Mouse (Mus musculus) layer of hippocampus, postnatal 14 days (tissue): ENCODE measurements around the gene AC161166.1. TPM values are rescaled to one million over a fixed set of nuclear protein-coding genes. Genes with fewer than 3 reads are reported as not detected.

ENCODE experiments used
- DNase-seq, 2 experiments: peaks; one replicate each; pipeline ENCODE4 v3.0.0; 2021 to 2022; ENCODE audit warnings: low spot score in 2 of 2, mixed read lengths in 1 of 2
- long read RNA-seq, 2 experiments: library from polyadenylated mRNA; stranded (forward); transcript quantifications; one replicate each; pipeline ENCODE4 v2.0.0; 2021
- total RNA-seq, 2 experiments: library from RNA; stranded (reverse); gene quantifications; 2 replicates each; pipeline ENCODE4 v1.2.3; 2021

AC161166.1 gene
- not detected for total RNA-seq
- long read RNA-seq, experiment 1: 0 reads
- long read RNA-seq, experiment 2, partial matches to known transcripts: 0 of 1 reads
- long read RNA-seq, experiment 2, other reads (novel, unspliced or antisense): 0 of 1 reads

- DNase-seq: no peak
Observed at GRCm38 (mm10) chr7:24512355-24512754, at the start of gene AC161166.1. Gene AC161166.1, minus strand, starts transcription at chr7:24512455.

- no peak for DNase-seq
Observed at GRCm38 (mm10) chr7:24561450-24561849, 49.2 kb upstream of the AC161166.1 start.

- DNase-seq: no peak
Observed at GRCm38 (mm10) chr7:24555786-24556185, 43.5 kb upstream of the AC161166.1 start.

- no peak for DNase-seq
Observed at GRCm38 (mm10) chr7:24551985-24552759, 39.9 kb upstream of the AC161166.1 start.

- DNase-seq: no peak
Observed at GRCm38 (mm10) chr7:24547534-24548036, 35.3 kb upstream of the AC161166.1 start.

- DNase-seq: peak; percentile 98 to 100
Observed at GRCm38 (mm10) chr7:24546634-24547389, 34.6 kb upstream of the AC161166.1 start.

- no peak for DNase-seq
Observed at GRCm38 (mm10) chr7:24546068-24546614, 33.9 kb upstream of the AC161166.1 start, which contains the start of the genes Pinlyp and Xrcc1. Gene Pinlyp, minus strand, starts transcription at chr7:24546118. Gene Xrcc1, plus strand, starts transcription at chr7:24546289.

GRCm38 (mm10) chr7:24544506-24544905, 32.3 kb upstream of the AC161166.1 start:
- DNase-seq: no peak

GRCm38 (mm10) chr7:24539686-24540085, 27.4 kb upstream of the AC161166.1 start:
- DNase-seq: no peak

- no peak for DNase-seq
Observed at GRCm38 (mm10) chr7:24538701-24539100, 26.4 kb upstream of the AC161166.1 start.

- DNase-seq: peak; percentile 29 to 67
Observed at GRCm38 (mm10) chr7:24538154-24538553, 25.9 kb upstream of the AC161166.1 start.

GRCm38 (mm10) chr7:24537591-24537990, 25.3 kb upstream of the AC161166.1 start:
- DNase-seq: no peak

GRCm38 (mm10) chr7:24537081-24537480, 24.8 kb upstream of the AC161166.1 start:
- no peak for DNase-seq

- no peak for DNase-seq
Observed at GRCm38 (mm10) chr7:24534301-24534700, 22.0 kb upstream of the AC161166.1 start.

- no peak for DNase-seq
Observed at GRCm38 (mm10) chr7:24533806-24534205, 21.6 kb upstream of the AC161166.1 start.

GRCm38 (mm10) chr7:24533031-24533571, 20.8 kb upstream of the AC161166.1 start:
- DNase-seq: no peak

- peak; percentile 72 to 79 for DNase-seq
Observed at GRCm38 (mm10) chr7:24531211-24531971, 19.1 kb upstream of the AC161166.1 start.

GRCm38 (mm10) chr7:24530062-24530931, 18.0 kb upstream of the AC161166.1 start, which contains the start of gene Irgq:
Gene Irgq, plus strand, starts transcription at chr7:24530689.
- DNase-seq: peak; percentile 98 to 100

- no peak for DNase-seq
Observed at GRCm38 (mm10) chr7:24529580-24529979, 17.3 kb upstream of the AC161166.1 start.
